ENCODE assay signal across 24 mouse cellular contexts in genomic region chr6:116615719-116616118, GRCm38 (mm10). TPM values are rescaled to one million over a fixed set of nuclear protein-coding genes. Genes with fewer than 3 reads are reported as not detected.
DNase-seq lines count a peak whose midpoint lies in the region; ATAC-seq and TF ChIP-seq lines count a peak whose summit lies in the region.
"Had no signal": no experiment of that assay in that cellular context is flagged by ENCODE, and none has a peak within 500 bp of the region (broad histone marks: within the 10 kb centered on the region; RNA-seq: fewer than 3 reads in every experiment).

No protein-coding gene starts in this region.

- DNase-seq in cerebellum, postnatal 14 days, result peak; percentile 29 to 36
- no peak for DNase-seq in cerebellum, adult 11 months
- peak; percentile 56 to 79 for DNase-seq in heart, adult 2 months
- DNase-seq in heart, postnatal 25 days (ENCODE audit: low spot score), result no peak
- DNase-seq in heart, postnatal 14 days, result peak; percentile 53 to 68
- DNase-seq in adrenal gland, adult (ENCODE audit: inconsistent age in 2 of 2, low spot score in 1 of 2), result no peak
- DNase-seq: adrenal gland, postnatal 14 days; cerebellum, adult 2 months; cerebellum, postnatal 25 days; forebrain, postnatal 0 days; gastrocnemius, adult 2 months; gastrocnemius, postnatal 25 days; kidney, adult 8-10 months had no signal

- no peak overlapping the region for H3K9ac ChIP-seq in heart, adult 2 months (ENCODE audit: low read depth, low read length)
- H3K9ac ChIP-seq: embryonic facial prominence, embryonic 13.5 days; forebrain, embryonic 13.5 days; forebrain, postnatal 0 days; hindbrain, embryonic 15.5 days had no signal

- intact Hi-C loops in heart, adult 2 months (cut with DNase I), result loop anchor here (5.0 kb wide), 2 partner anchors 37 to 152 kb away; partner anchors contain the start of gene Depp1
- intact Hi-C loops in heart, postnatal 25 days (cut with DNase I), result loop anchor here (5.0 kb wide), 2 partner anchors 37 to 82 kb away; partner anchors contain the start of gene Depp1
- intact Hi-C loops in heart, postnatal 14 days (cut with DNase I), result loop anchor here (5.0 kb wide), 3 partner anchors 37 to 152 kb away; partner anchors contain the start of gene Depp1

- H3K27ac ChIP-seq in heart, adult 2 months, result peak overlapping the region; percentile 36; the same call in 1 of the 2 replicates
- H3K27ac ChIP-seq: embryonic facial prominence, embryonic 13.5 days; forebrain, embryonic 13.5 days; gastrocnemius, adult 2 months; hindbrain, embryonic 15.5 days had no signal

- TF ChIP-seq POLR2A in heart, adult 2 months (IDR thresholded peaks at IDR 0.05; ENCODE audit: insufficient read depth, low read depth, low read length), result no peak

- H3K4me1 ChIP-seq in heart, adult 2 months (ENCODE audit: control insufficient read depth, insufficient read depth, low read length), result peaks cover 3% of the 10 kb centered on the region; the same call in 1 of the 2 replicates
- H3K4me1 ChIP-seq: embryonic facial prominence, embryonic 13.5 days; forebrain, embryonic 13.5 days; hindbrain, embryonic 15.5 days had no signal

- no peaks in the 10 kb centered on the region for H3K27me3 ChIP-seq in heart, adult 2 months (ENCODE audit: control insufficient read depth, insufficient read depth, low read length)
- H3K27me3 ChIP-seq: embryonic facial prominence, embryonic 13.5 days; forebrain, embryonic 13.5 days; hindbrain, embryonic 15.5 days had no signal

- no peak overlapping the region for H3K4me3 ChIP-seq in heart, adult 2 months
- H3K4me3 ChIP-seq: embryonic facial prominence, embryonic 13.5 days; forebrain, embryonic 13.5 days; gastrocnemius, adult 2 months; hindbrain, embryonic 15.5 days had no signal

- peak; percentile 87; the same call in 1 of the 2 replicates for TF ChIP-seq EP300 in heart, adult 2 months (IDR thresholded peaks at IDR 0.05; ENCODE audit: insufficient read depth, low read depth, low read length)

- H3K79me2 ChIP-seq in heart, adult 2 months (replicated peaks; ENCODE audit: control insufficient read depth, insufficient read depth, low read length), result no peaks in the 10 kb centered on the region

- peak; percentile 48 for TF ChIP-seq CTCF in heart, adult 2 months (IDR thresholded peaks at IDR 0.05)

- WGBS in heart, adult 2 months, result 42% methylated on average over 2 of the region's 2 CpGs

- ATAC-seq in frontal cortex, adult (ENCODE audit: low TSS enrichment), result no peak
- ATAC-seq: forebrain, embryonic 13.5 days; forebrain, postnatal 0 days; intestine, embryonic 16.5 days had no signal

- H3K36me3 ChIP-seq in heart, adult 2 months (ENCODE audit: control insufficient read depth, insufficient read depth, low read length), result no peaks in the 10 kb centered on the region
- H3K36me3 ChIP-seq: embryonic facial prominence, embryonic 13.5 days; hindbrain, embryonic 15.5 days had no signal

RNA-seq across cellular contexts. Expression of gene Zfp422, which starts 13.1 kb away (rescaled TPM):
- 10 to 100 TPM; 14.8 to 19.2 TPM for total RNA-seq in heart, adult 2 months (2021)
- polyA plus RNA-seq in heart, adult 2 months (2012; rRNA removed), result 13.1 and 27.8 TPM in 2 replicates
- total RNA-seq in heart, postnatal 25 days (2021), result 10 to 100 TPM; 19.0 to 20.8 TPM
- 10 to 100 TPM; 28.9 to 29.5 TPM for total RNA-seq in heart, postnatal 14 days (2021)
- total RNA-seq: MEL had no signal

RNA-seq across cellular contexts. Expression of gene Olfr215, which starts 31.7 kb away (rescaled TPM):
- total RNA-seq in heart, adult 2 months (2021), result not detected
- not detected in 2 replicates for polyA plus RNA-seq in heart, adult 2 months (2012; rRNA removed)
- total RNA-seq in heart, postnatal 25 days (2021), result not detected
- total RNA-seq in heart, postnatal 14 days (2021), result not detected
- total RNA-seq: adrenal gland, adult 18-20 months; adrenal gland, postnatal 14 days; gastrocnemius, adult 2 months; gastrocnemius, postnatal 25 days; granulocyte monocyte progenitor cell, adult 5-6 weeks; MEL had no signal
- polyA plus RNA-seq: cerebellum, adult 2 months; cortical plate, adult 2 months; embryonic facial prominence, embryonic 13.5 days; forebrain, embryonic 13.5 days; forebrain, postnatal 0 days; heart, embryonic 16.5 days; hindbrain, embryonic 11.5 days; hindbrain, embryonic 15.5 days; intestine, embryonic 16.5 days had no signal

RNA-seq across cellular contexts. Expression of gene Depp1, which starts 34.7 kb away (rescaled TPM):
- 10 to 100 TPM; 53.5 to 86.1 TPM for total RNA-seq in heart, adult 2 months (2021)
- 32.7 and 53.0 TPM in 2 replicates for polyA plus RNA-seq in heart, adult 2 months (2012; rRNA removed)
- total RNA-seq in heart, postnatal 25 days (2021), result 10 to 100 TPM; 45.7 to 58.1 TPM
- total RNA-seq in heart, postnatal 14 days (2021), result 100 to 1,000 TPM in 1 of 2 experiments, 10 to 100 TPM in 1; 99.4 to 129 TPM
- total RNA-seq: granulocyte monocyte progenitor cell, adult 5-6 weeks; MEL had no signal

RNA-seq across cellular contexts. Expression of gene Rassf4, which starts 58.0 kb away (rescaled TPM):
- 1 to 10 TPM; 5.8 TPM for total RNA-seq in heart, adult 2 months (2021)
- polyA plus RNA-seq in heart, adult 2 months (2012; rRNA removed), result 6.4 and 8.9 TPM in 2 replicates
- 1 to 10 TPM; 5.8 to 8.2 TPM for total RNA-seq in heart, postnatal 25 days (2021)
- total RNA-seq in heart, postnatal 14 days (2021), result 1 to 10 TPM; 7.7 TPM

Comparison
In these comparisons a context has a peak if more than half of its experiments do, and no peak if none do; other contexts are left out.
1. DNase-seq: peak in cerebellum, postnatal 14 days (2 of 2), heart, adult 2 months (2 of 2) and heart, postnatal 14 days (2 of 2); none in cerebellum, adult 11 months (single experiment), heart, postnatal 25 days (single experiment) and adrenal gland, adult (0 of 2).